Mouse (Mus musculus) ES-Bruce4 (cell line): ENCODE data around the gene Wscd1. TPM values are rescaled to one million over a fixed set of nuclear protein-coding genes. Genes with fewer than 3 reads are reported as not detected.
A peak's percentile ranks its signal among the peaks of the same experiment; 100 is the strongest.

ENCODE experiments used
- H3K27ac ChIP-seq: 2 replicates; pipeline ENCODE4 v1.5.1; 2012; ENCODE audit warnings: low read length, inconsistent platforms; ENCODE audit not compliant: insufficient read depth
- H3K27me3 ChIP-seq: 2 replicates; pipeline ENCODE4 v1.6.1; 2012; ENCODE audit warnings: mild to moderate bottlenecking, low read length, inconsistent platforms; ENCODE audit not compliant: control insufficient read depth, poor library complexity, insufficient read depth, severe bottlenecking
- H3K36me3 ChIP-seq: 2 replicates; pipeline ENCODE4 v1.6.1; 2012; ENCODE audit warnings: inconsistent platforms, mild to moderate bottlenecking, low read length, moderate library complexity; ENCODE audit not compliant: control insufficient read depth, poor library complexity, insufficient read depth, severe bottlenecking
- H3K4me1 ChIP-seq: one replicate; pipeline ENCODE4 v1.8.1; 2011; ENCODE audit warnings: low read length; ENCODE audit not compliant: control insufficient read depth, insufficient read depth
- H3K4me3 ChIP-seq: 2 replicates; pipeline ENCODE4 v1.5.1; 2011; ENCODE audit warnings: low read depth, mild to moderate bottlenecking, low read length
- H3K9ac ChIP-seq: 2 replicates; pipeline ENCODE4 v1.6.1; 2012; ENCODE audit warnings: low read depth, mild to moderate bottlenecking, inconsistent platforms; ENCODE audit not compliant: poor library complexity, severe bottlenecking
- H3K9me3 ChIP-seq: replicated peaks from 2 replicates; pipeline ENCODE4 v1.6.1; 2012; ENCODE audit warnings: mild to moderate bottlenecking, low read length, inconsistent platforms; ENCODE audit not compliant: control insufficient read depth, poor library complexity, insufficient read depth, severe bottlenecking
- CTCF ChIP-seq: IDR thresholded peaks from one replicate; pipeline ENCODE4 v1.8.1; 2011; ENCODE audit warnings: low read depth, low read length
- EP300 ChIP-seq: IDR thresholded peaks from 2 replicates; pipeline ENCODE4 v1.6.1; 2011; ENCODE audit warnings: low read depth, low read length; ENCODE audit not compliant: insufficient read depth
- POLR2A ChIP-seq: IDR thresholded peaks from one replicate; pipeline ENCODE4 v1.8.1; 2011; ENCODE audit warnings: low read length; ENCODE audit not compliant: insufficient read depth
- polyA plus RNA-seq: library from polyadenylated mRNA; stranded (reverse); fragments of >200 nt; gene quantifications from 2 replicates; pipeline ENCODE4 v1.2.4, GENCODE M21; 2011; ENCODE audit warnings: low read depth; ENCODE audit not compliant: missing spikeins, insufficient read depth, insufficient read length

Wscd1 gene
- polyA plus RNA-seq, 1 experiment: 2.7 TPM

- no peaks in the 10 kb centered on the region for H3K9me3 ChIP-seq
- TF ChIP-seq CTCF (no peak), POLR2A (no peak), EP300 (no peak)
- peaks cover 2% of the 10 kb centered on the region for H3K4me1 ChIP-seq
- no peak overlapping the region for H3K9ac ChIP-seq
- no peak overlapping the region for H3K27ac ChIP-seq
- no peaks in the 10 kb centered on the region; the same call in 1 of the 2 replicates for H3K36me3 ChIP-seq
- H3K4me3 ChIP-seq: no peak overlapping the region
- H3K27me3 ChIP-seq: peaks cover 6% of the 10 kb centered on the region
These were observed 5.4 kb downstream of the Wscd1 start for GRCm38 (mm10) chr11:71755115-71755514.

- H3K9ac ChIP-seq: no peak overlapping the region
- TF ChIP-seq POLR2A: no peak
- TF ChIP-seq CTCF: no peak
- TF ChIP-seq EP300: no peak
- no peaks in the 10 kb centered on the region; the same call in 1 of the 2 replicates for H3K36me3 ChIP-seq
- peaks cover 3% of the 10 kb centered on the region for H3K27me3 ChIP-seq
- peaks cover 2% of the 10 kb centered on the region for H3K4me1 ChIP-seq
- H3K27ac ChIP-seq: no peak overlapping the region
- no peaks in the 10 kb centered on the region for H3K9me3 ChIP-seq
- no peak overlapping the region for H3K4me3 ChIP-seq
These were observed 6.6 kb downstream of the Wscd1 start for GRCm38 (mm10) chr11:71756325-71756724.

- Histone ChIP-seq H3K27me3 (no peaks in the 10 kb centered on the region), H3K9me3 (no peaks in the 10 kb centered on the region), H3K27ac (no peak overlapping the region), H3K4me3 (no peak overlapping the region), H3K4me1 (peaks cover 4% of the 10 kb centered on the region), H3K36me3 (no peaks in the 10 kb centered on the region; the same call in 1 of the 2 replicates), H3K9ac (no peak overlapping the region)
- TF ChIP-seq CTCF (no peak), POLR2A (no peak), EP300 (no peak)
These were observed 8.7 kb downstream of the Wscd1 start for GRCm38 (mm10) chr11:71758211-71759110.

- TF ChIP-seq POLR2A (no peak), CTCF (no peak), EP300 (no peak)
- no peaks in the 10 kb centered on the region; the same call in 1 of the 2 replicates for H3K36me3 ChIP-seq
- H3K27me3 ChIP-seq: no peaks in the 10 kb centered on the region
- peaks cover 11% of the 10 kb centered on the region for H3K4me1 ChIP-seq
- no peak overlapping the region for H3K9ac ChIP-seq
- no peak overlapping the region for H3K4me3 ChIP-seq
- H3K27ac ChIP-seq: no peak overlapping the region
- H3K9me3 ChIP-seq: no peaks in the 10 kb centered on the region
These were observed 11.3 kb downstream of the Wscd1 start for GRCm38 (mm10) chr11:71760991-71761390.

- Histone ChIP-seq H3K9ac (no peak overlapping the region), H3K27ac (peak overlapping the region; percentile 30), H3K4me3 (no peak overlapping the region), H3K9me3 (no peaks in the 10 kb centered on the region), H3K27me3 (no peaks in the 10 kb centered on the region), H3K4me1 (peaks cover 15% of the 10 kb centered on the region), H3K36me3 (no peaks in the 10 kb centered on the region; the same call in 1 of the 2 replicates)
- TF ChIP-seq CTCF (no peak), POLR2A (no peak), EP300 (no peak)
These were observed 13.4 kb downstream of the Wscd1 start for GRCm38 (mm10) chr11:71763154-71763553.
